Mouse (Mus musculus) stomach, postnatal 0 days (tissue): ENCODE data around the gene Ivd. TPM values are rescaled to one million over a fixed set of nuclear protein-coding genes. Genes with fewer than 3 reads are reported as not detected.

Source experiments
- ATAC-seq: fragments of 200-750 bp; cut with Nextera tagmentation; 2 replicates; pipeline ENCODE4 v1.8.0; 2017; ENCODE audit not compliant: low FRiP score, low TSS enrichment
- DNase-seq: peaks from one replicate; pipeline ENCODE4 v3.0.0-alpha.2; 2016; ENCODE audit warnings: low spot score
- H3K27ac ChIP-seq: fragments of 300-500 bp; sonication (generic); replicated peaks from 2 replicates; pipeline ENCODE4 v1.5.1; 2014; ENCODE audit warnings: mild to moderate bottlenecking, control low read depth
- H3K27me3 ChIP-seq: fragments of 300-500 bp; sonication (generic); 2 replicates; pipeline ENCODE4 v1.6.1; 2014; ENCODE audit warnings: low read length; ENCODE audit not compliant: control insufficient read depth, insufficient read depth
- H3K36me3 ChIP-seq: fragments of 300-500 bp; sonication (generic); 2 replicates; pipeline ENCODE4 v1.6.1; 2014; ENCODE audit warnings: low read length, mixed read lengths; ENCODE audit not compliant: control insufficient read depth, insufficient read depth
- H3K4me1 ChIP-seq: fragments of 300-500 bp; sonication (generic); replicated peaks from 2 replicates; pipeline ENCODE4 v1.6.1; 2014; ENCODE audit warnings: antibody characterized with exemption; ENCODE audit not compliant: control insufficient read depth, insufficient read depth
- H3K4me2 ChIP-seq: fragments of 300-500 bp; sonication (generic); replicated peaks from 2 replicates; pipeline ENCODE4 v1.6.1; 2014; ENCODE audit warnings: low read depth, mild to moderate bottlenecking, control low read depth, moderate library complexity
- H3K4me3 ChIP-seq: fragments of 300-500 bp; sonication (generic); 2 replicates; pipeline ENCODE4 v1.5.1; 2014; ENCODE audit warnings: low read depth, low read length, control low read depth
- H3K9ac ChIP-seq: fragments of 300-500 bp; sonication (generic); 2 replicates; pipeline ENCODE4 v1.6.1; 2014; ENCODE audit warnings: mild to moderate bottlenecking, low read length, control low read depth, mixed read lengths
- H3K9me3 ChIP-seq: fragments of 300-500 bp; sonication (generic); 2 replicates; pipeline ENCODE4 v1.6.1; 2016; ENCODE audit warnings: low read length; ENCODE audit not compliant: control insufficient read depth
- CTCF ChIP-seq: IDR thresholded peaks from 2 replicates; pipeline ENCODE4 v1.5.1; 2016; ENCODE audit warnings: antibody characterized with exemption, low read depth, mild to moderate bottlenecking, moderate library complexity
- EP300 ChIP-seq: optimal IDR thresholded peaks from 2 replicates; pipeline ENCODE3; 2016; ENCODE audit warnings: antibody characterized with exemption
- WGBS: fragments of 180-500 bp; shearing (Covaris S2); extraction: QIAGEN DNeasy Blood & Tissue Kit; methylation state at CpG from one replicate; pipeline ENCODE4 v1.1.7; 2014; 5-methylcytosine and 5-hydroxymethylcytosine counted together
- polyA plus RNA-seq: library from polyadenylated mRNA; unstranded; fragments of >200 nt; fragmentation: Nextera tagmentation; extraction: Ambion mirVana; gene quantifications from 2 replicates; pipeline ENCODE4 v1.2.1, GENCODE M21; 2015

Ivd gene
- polyA plus RNA-seq, 1 experiment from 2014 or later, result 30.9 TPM

DNA sequence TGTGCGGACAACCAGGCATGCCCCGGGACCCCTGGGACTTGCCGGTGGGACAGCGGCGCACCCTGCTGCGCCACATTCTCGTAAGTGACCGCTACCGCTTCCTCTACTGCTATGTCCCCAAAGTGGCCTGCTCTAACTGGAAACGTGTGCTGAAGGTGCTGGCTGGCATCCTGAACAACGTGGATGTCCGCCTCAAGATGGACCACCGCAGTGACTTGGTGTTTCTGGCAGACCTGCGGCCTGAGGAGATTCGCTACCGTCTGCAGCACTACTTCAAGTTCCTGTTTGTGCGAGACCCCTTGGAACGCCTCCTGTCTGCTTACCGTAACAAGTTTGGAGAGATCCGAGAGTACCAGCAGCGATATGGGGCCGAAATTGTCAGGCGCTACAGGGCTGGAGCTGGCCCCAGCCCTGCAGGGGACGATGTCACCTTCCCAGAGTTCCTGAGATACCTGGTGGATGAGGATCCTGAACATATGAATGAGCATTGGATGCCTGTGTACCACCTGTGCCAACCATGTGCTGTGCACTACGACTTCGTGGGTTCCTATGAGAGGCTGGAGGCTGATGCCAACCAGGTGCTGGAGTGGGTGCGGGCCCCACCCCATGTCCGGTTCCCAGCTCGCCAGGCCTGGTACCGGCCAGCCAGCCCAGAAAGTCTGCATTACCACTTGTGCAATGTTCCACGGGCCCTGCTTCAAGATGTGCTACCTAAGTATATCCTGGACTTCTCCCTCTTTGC, 65.4 kb downstream of the Ivd start:
- Histone ChIP-seq H3K36me3 (peaks cover 4% of the 10 kb centered on the region; the same call in 1 of the 2 replicates), H3K4me2 (peak overlapping the region; percentile 97), H3K27ac (peak overlapping the region; percentile 75), H3K4me1 (0 out of 2 replicates have a peak, but pooled peaks cover 5% of the 10 kb centered on the region), H3K27me3 (no peaks in the 10 kb centered on the region), H3K9ac (peak overlapping the region; percentile 83), H3K9me3 (no peaks in the 10 kb centered on the region), H3K4me3 (peak overlapping the region; percentile 79)
- DNase-seq (no peak), ATAC-seq (no peak)
- no peak for TF ChIP-seq CTCF
- TF ChIP-seq EP300, result no peak
- WGBS, result 34% methylated on average over 31 of the region's 31 CpGs

Other genes starting within 250 kb of the Ivd start
- 3.7 and 5.3 TPM in 2 replicates for gene Pak6, start 198.7 kb upstream of the Ivd start, polyA plus RNA-seq
- 0.11 and 0.27 TPM in 2 replicates for gene Ankrd63, start 158.0 kb upstream of the Ivd start, polyA plus RNA-seq
- 0.58 and 0.64 TPM in 2 replicates for gene Plcb2, start 133.5 kb upstream of the Ivd start, polyA plus RNA-seq
- 33.8 and 36.7 TPM in 2 replicates for gene Inafm2, start 116.2 kb upstream of the Ivd start, polyA plus RNA-seq
- gene Ccdc9b, start 99.3 kb upstream of the Ivd start, polyA plus RNA-seq, result 2.9 TPM in 2 replicates
- 165 and 184 TPM in 2 replicates for gene Phgr1, start 89.2 kb upstream of the Ivd start, polyA plus RNA-seq
- gene Disp2, start 82.2 kb upstream of the Ivd start, polyA plus RNA-seq, result 1.0 and 1.1 TPM in 2 replicates
- gene Knstrn, start 48.0 kb upstream of the Ivd start, polyA plus RNA-seq, result 26.6 and 29.0 TPM in 2 replicates
- gene Bahd1, start 38.4 kb downstream of the Ivd start, polyA plus RNA-seq, result 3.7 and 3.8 TPM in 2 replicates
- gene Chst14, start 64.5 kb downstream of the Ivd start, polyA plus RNA-seq, result 13.6 and 14.2 TPM in 2 replicates
- 20.7 and 21.3 TPM in 2 replicates for gene Ccdc32, start 167.4 kb downstream of the Ivd start, polyA plus RNA-seq
- 1.8 and 2.0 TPM in 2 replicates for gene Rpusd2, start 172.8 kb downstream of the Ivd start, polyA plus RNA-seq
- gene Knl1, start 185.2 kb downstream of the Ivd start, polyA plus RNA-seq, result 9.9 and 15.5 TPM in 2 replicates